Comparison of ENCODE assay signal across 13 mouse cellular contexts in genomic region chr12:59216176-59216575, GRCm38 (mm10). TPM values are rescaled to one million over a fixed set of nuclear protein-coding genes. Genes with fewer than 3 reads are reported as not detected.
DNase-seq lines count a peak whose midpoint lies in the region; ATAC-seq lines count a peak whose summit lies in the region.
"Had no signal": no experiment of that assay in that cellular context is flagged by ENCODE, and none has a peak within 500 bp of the region (broad histone marks: within the 10 kb centered on the region; RNA-seq: fewer than 3 reads in every experiment).

No protein-coding gene starts in this region.

- H3K36me3 ChIP-seq in hindbrain, embryonic 13.5 days, result peaks cover 14% of the 10 kb centered on the region
- peaks cover 18% of the 10 kb centered on the region for H3K36me3 ChIP-seq in hindbrain, embryonic 10.5 days

- H3K9ac ChIP-seq in hindbrain, embryonic 13.5 days, result no peak overlapping the region
- H3K9ac ChIP-seq: heart, embryonic 15.5 days had no signal

- no peak for DNase-seq in hindbrain, embryonic 10.5 days (ENCODE audit: low spot score)
- peak; percentile 29 for DNase-seq in thymus, postnatal 14 days
- DNase-seq in thymus, postnatal 36 days, result no peak
- DNase-seq in right cerebral cortex, postnatal 10 days (ENCODE audit: low spot score in 2 of 2), result no peak
- DNase-seq in testis, postnatal 14 days (ENCODE audit: low spot score), result no peak
- DNase-seq in cerebellum, postnatal 25 days, result no peak
- DNase-seq: cerebellum, postnatal 10 days; gastrocnemius, adult 2 months; kidney, adult 2 months; lung, postnatal 10 days had no signal

- H3K27ac ChIP-seq in hindbrain, embryonic 13.5 days, result no peak overlapping the region
- H3K27ac ChIP-seq in hindbrain, embryonic 10.5 days, result no peak overlapping the region
- H3K27ac ChIP-seq: gastrocnemius, adult 2 months; heart, embryonic 15.5 days had no signal

- ATAC-seq in hindbrain, embryonic 13.5 days (ENCODE audit: low FRiP score), result no peak
- ATAC-seq in megakaryocyte, adult 5-6 weeks (ENCODE audit: poor library complexity, severe bottlenecking), result peak; percentile 23; the same call in 1 of the 2 replicates

- H3K9me3 ChIP-seq in hindbrain, embryonic 13.5 days, result peaks cover 4% of the 10 kb centered on the region
- peaks cover 8% of the 10 kb centered on the region for H3K9me3 ChIP-seq in hindbrain, embryonic 10.5 days
- H3K9me3 ChIP-seq: heart, embryonic 15.5 days had no signal

- H3K4me2 ChIP-seq in hindbrain, embryonic 13.5 days, result peak overlapping the region; percentile 4; the same call in 1 of the 2 replicates
- H3K4me2 ChIP-seq: heart, embryonic 15.5 days had no signal

- H3K27me3 ChIP-seq in hindbrain, embryonic 13.5 days, result no peaks in the 10 kb centered on the region
- H3K27me3 ChIP-seq in hindbrain, embryonic 10.5 days (ENCODE audit: insufficient read depth, poor library complexity, severe bottlenecking), result no peaks in the 10 kb centered on the region
- H3K27me3 ChIP-seq: heart, embryonic 15.5 days had no signal

- H3K4me3 ChIP-seq in hindbrain, embryonic 13.5 days, result no peak overlapping the region
- no peak overlapping the region for H3K4me3 ChIP-seq in hindbrain, embryonic 10.5 days
- H3K4me3 ChIP-seq: gastrocnemius, adult 2 months; heart, embryonic 15.5 days had no signal

- peaks cover 30% of the 10 kb centered on the region for H3K4me1 ChIP-seq in hindbrain, embryonic 13.5 days (replicated peaks)
- peaks cover 21% of the 10 kb centered on the region for H3K4me1 ChIP-seq in hindbrain, embryonic 10.5 days (replicated peaks)

- WGBS in hindbrain, embryonic 13.5 days, result 98% methylated on average over 4 of the region's 4 CpGs
- WGBS in hindbrain, embryonic 10.5 days, result 95% methylated on average over 4 of the region's 4 CpGs

RNA-seq across cellular contexts. Expression of gene Fbxo33, which starts 3.3 kb away (rescaled TPM):
- 6.8 and 7.2 TPM in 2 replicates for polyA plus RNA-seq in hindbrain, embryonic 13.5 days (2015; fragmentation: Nextera tagmentation; extraction: Ambion mirVana)
- 5.8 and 6.4 TPM in 2 replicates for polyA plus RNA-seq in hindbrain, embryonic 10.5 days (2016; fragmentation: Nextera tagmentation; extraction: Ambion mirVana)
- total RNA-seq in megakaryocyte, adult 5-6 weeks (2015), result 39.6 and 54.6 TPM in 2 replicates
- 32.0 and 35.7 TPM in 2 replicates for total RNA-seq in megakaryocyte, adult 5-6 weeks (2017)
